Mouse (Mus musculus): ENCODE measurements around the gene Agap1.

GRCm38 (mm10) chr1:89553791-89554190 is 99.2 kb downstream of the Agap1 start:
- TF ChIP-seq CTCF (IDR thresholded peaks at IDR 0.05; ENCODE audit: extremely low read depth, insufficient read depth, low read length) (no peak), POLR2A (IDR thresholded peaks at IDR 0.05; ENCODE audit: extremely low read depth, insufficient read depth, low read length) (no peak)

All from cortical plate, adult 2 months (tissue).